Mouse (Mus musculus): ENCODE data around the gene Rin1.
A peak's percentile ranks its signal among the peaks of the same experiment; 100 is the strongest.
"Not testable (repeated sequence)": the region's sequence is repeated elsewhere in the genome, so short reads cannot be mapped to it uniquely, and the experiment has no call there.

Gene Rin1

GRCm38 (mm10) chr19:5068570-5069234, 18.4 kb downstream of the Rin1 start:
- DNase-seq (ENCODE audit: low spot score) = no peak

DNA sequence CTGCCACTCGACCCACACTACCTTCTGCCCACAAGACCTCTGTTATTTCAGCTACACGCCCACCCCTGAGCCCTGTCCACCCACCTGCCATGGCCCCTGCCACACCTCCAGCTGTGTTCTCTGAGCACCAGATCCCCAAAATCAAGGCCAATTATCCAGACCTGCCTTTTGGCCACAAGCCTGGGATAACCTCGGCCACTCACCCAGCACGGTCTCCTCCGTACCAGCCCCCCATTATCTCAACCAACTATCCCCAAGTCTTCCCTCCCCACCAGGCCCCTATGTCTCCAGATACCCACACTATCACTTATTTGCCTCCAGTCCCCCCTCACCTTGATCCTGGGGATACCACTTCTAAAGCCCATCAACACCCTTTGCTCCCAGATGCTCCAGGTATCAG, 19.2 kb downstream of the Rin1 start:
- DNase-seq (ENCODE audit: low spot score) = no peak

- no peak for DNase-seq (ENCODE audit: low spot score)
These were observed 19.7 kb downstream of the Rin1 start for GRCm38 (mm10) chr19:5069978-5070377.

DNA sequence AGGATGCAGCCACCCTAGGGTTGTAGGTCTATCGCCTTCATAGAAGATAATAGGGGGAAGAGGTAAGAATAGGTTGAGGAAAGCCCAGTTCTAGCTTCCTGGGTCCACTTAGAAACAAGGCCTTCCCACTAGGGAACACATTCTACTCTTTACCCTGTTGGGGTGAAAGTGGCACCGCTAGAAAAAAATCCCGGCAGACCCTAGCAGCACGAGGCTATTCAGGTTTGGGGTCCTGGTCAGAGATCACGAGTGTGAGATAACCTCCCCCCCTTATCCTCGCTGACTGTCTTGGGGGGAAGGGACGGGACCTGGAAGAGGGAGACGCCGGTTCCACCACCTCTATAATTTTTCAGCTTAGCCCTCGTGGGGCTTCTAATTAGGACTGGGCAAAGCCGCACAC, 20.8 kb downstream of the Rin1 start:
- no peak for DNase-seq (ENCODE audit: low spot score)

GRCm38 (mm10) chr19:5071545-5072369, 21.5 kb downstream of the Rin1 start:
- DNase-seq (ENCODE audit: low spot score) = peak; percentile 53

DNA sequence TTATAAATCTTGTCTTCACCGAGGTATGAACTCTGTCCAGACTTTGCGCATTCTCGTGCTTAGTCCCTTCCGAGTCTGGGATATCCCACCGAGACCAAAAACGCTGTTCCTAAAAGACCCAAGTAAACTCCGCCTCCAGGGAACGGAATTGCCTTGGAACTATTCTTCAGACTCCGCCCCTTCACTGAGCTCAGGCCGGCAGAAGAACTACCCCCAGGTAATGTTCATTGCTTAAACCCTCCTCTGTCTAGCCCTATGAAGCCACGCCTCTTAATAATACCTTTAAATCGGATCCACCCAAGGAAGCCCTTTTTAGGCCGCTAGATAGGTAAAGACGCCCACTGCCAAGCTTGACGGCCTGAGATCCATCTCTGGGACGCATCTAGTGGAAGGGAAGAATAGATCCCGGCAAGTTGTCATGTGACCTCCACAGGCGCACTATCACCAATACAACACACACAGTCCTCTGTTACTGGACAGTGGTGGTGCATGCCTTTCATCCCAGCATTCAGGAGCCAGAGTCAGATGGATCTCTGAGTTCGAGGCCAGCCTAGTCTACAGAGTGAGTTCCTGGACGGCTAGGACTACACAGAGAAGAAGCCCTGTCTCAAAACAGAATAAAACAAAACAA, 22.2 kb downstream of the Rin1 start:
- DNase-seq (ENCODE audit: low spot score) = no peak

DNA sequence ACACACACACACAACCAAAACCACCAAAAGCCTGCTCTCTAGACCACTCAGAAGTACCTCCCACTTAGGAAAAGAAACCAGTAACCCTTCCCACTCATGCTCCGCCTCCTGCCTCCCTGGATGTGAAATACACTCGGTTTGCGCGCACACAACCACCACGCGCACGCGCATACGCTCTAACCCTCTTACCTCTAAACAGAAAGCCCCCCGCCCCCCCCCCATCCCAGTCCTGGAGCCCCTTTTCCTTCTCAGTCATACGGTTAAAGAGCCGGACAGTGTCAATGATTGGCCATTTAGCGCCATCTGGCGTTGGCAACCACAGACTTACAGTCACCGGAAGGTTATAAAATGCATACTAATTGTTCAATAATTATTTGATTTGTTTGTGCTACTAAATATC, 22.7 kb downstream of the Rin1 start:
- DNase-seq (ENCODE audit: low spot score) = no peak

- no peak for DNase-seq (ENCODE audit: low spot score)
These were observed 23.2 kb downstream of the Rin1 start for GRCm38 (mm10) chr19:5073518-5073917.

- no peak for DNase-seq (ENCODE audit: low spot score)
These were observed 29.0 kb downstream of the Rin1 start for GRCm38 (mm10) chr19:5079279-5079678.

DNA sequence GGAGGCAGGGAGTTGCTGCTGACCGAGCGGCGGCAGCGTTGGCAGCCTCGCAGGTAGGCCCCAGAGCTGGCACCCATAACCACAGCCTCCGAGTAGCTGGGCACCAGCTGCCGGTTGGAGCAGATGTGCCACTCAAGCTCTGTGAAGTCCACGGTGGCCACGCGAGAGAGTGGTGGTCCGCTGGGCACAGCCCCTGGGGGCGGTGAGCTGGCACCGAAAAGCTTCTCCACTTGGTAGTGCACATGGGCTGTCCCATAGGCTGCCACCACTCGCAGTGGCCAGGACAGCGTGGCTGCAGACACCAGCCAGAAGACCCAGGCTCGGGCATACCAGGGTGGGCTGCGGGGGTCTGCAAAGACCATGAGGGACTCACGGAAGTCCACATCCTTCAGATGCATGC, 31.7 kb downstream of the Rin1 start:
- DNase-seq (ENCODE audit: low spot score) = no peak

- DNase-seq (ENCODE audit: low spot score) = no peak
These were observed 32.3 kb downstream of the Rin1 start for GRCm38 (mm10) chr19:5082596-5082995.

DNA sequence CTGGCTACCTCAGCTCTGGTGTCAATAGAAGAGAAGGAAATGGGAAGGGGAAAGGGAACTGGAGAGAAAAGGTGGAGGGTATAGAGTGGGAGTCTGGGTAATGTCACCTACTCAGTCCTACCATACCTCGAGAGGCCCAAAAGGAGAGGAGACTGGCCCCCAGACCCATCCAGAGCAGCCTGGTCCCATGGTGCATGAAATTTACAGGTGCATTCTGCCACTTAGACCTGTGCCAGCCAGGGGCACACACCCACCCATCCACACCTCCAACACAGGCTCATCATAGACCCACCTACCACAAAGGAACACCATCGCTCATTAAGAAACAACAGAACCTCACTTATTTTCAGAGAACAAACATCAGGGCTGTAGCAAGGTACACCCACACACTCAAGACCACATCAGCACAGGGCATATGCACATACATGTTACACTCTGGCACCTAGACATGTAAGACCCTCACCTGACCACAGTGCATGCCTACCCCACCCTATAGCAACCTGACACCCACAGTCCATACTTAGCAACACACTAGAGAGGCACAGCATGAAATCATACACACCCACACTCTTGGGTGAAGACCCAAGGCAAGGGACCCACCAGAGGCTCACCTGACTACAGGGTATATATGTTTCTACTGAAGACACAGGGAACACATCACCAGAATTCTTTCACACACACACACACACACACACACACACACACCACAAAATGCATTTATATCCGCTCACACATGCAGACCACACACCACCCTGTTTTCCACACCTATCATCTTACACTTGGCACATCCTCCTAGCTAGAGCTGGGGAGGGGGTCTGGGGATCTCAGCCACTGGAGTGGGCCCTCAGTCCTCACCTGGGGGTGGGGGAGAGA, 33.9 kb downstream of the Rin1 start:
- no peak for DNase-seq (ENCODE audit: low spot score)

DNA sequence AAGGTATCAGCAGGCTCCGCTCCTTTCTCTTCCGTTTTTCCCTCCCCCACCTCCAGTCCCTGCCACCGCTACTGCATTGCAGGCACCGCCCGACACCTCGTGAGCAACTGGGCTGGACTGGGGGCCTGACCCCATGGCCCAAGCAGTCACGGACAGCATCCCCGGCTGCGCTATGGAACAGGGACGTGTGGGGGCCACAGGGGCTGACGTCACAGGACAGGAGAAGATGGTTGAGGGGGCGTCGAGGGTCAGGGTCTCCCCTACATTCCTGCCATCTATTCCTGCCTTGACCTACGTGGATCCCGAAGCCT, 34.5 kb downstream of the Rin1 start:
- no peak for DNase-seq (ENCODE audit: low spot score)

- no peak for DNase-seq (ENCODE audit: low spot score)
These were observed 35.0 kb downstream of the Rin1 start, which contains the start of gene Tmem151a for GRCm38 (mm10) chr19:5085145-5085863. Gene Tmem151a (minus strand): TSS chr19:5085531.

DNA sequence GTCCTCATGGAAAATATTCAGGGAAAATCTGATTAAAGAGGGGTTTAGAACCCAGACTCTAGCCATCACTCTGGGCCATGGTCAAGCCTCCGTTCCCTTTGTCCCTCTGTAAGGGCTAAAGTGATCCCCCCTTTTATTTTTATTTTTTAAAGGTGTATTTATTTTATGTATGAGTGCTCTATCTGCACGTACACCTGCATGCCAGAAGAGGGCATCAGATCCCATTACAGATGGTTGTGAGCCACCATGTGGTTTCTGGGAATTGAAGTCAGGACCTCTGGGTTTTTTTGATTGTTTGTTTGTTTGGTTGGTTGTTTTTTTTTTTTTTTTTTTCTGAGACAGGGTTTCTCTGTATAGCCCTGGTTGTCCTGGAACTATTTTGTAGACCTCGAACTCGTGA, 36.3 kb downstream of the Rin1 start:
- not testable (repeated sequence) for DNase-seq (ENCODE audit: low spot score)

GRCm38 (mm10) chr19:5087884-5088728, 37.8 kb downstream of the Rin1 start, which contains the start of gene Yif1a:
Gene Yif1a (plus strand): TSS chr19:5088538.
- peak; percentile 97 for DNase-seq (ENCODE audit: low spot score)

DNA sequence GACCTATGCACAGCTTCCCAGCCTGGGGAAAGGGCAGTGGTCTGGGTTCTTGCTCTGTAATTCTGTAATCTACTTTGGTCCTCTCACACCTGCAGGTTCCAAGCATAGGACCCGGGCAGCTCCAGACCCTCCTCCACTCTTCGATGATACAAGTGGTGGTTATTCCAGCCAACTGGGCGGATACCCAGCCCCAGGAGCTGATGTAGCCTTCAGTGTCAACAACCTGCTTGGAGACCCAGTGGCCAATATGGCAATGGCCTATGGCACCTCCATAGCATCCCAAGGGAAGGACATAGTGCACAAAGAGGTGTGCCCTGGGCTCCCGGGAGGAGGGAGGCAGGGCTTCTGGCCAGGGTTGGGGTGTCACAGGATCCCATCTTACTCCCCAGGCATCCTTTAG, 39.0 kb downstream of the Rin1 start:
- DNase-seq (ENCODE audit: low spot score) = no peak

GRCm38 (mm10) chr19:5092083-5092482, 41.8 kb downstream of the Rin1 start:
- no peak for DNase-seq (ENCODE audit: low spot score)

- no peak for DNase-seq (ENCODE audit: low spot score)
These were observed 43.4 kb downstream of the Rin1 start for GRCm38 (mm10) chr19:5093481-5094242.

GRCm38 (mm10) chr19:5094243-5094632, 44.0 kb downstream of the Rin1 start:
- peak; percentile 82 for DNase-seq (ENCODE audit: low spot score)
